Mouse (Mus musculus) intestine, embryonic 16.5 days (tissue): ENCODE measurements around the gene Clec16a. TPM values are rescaled to one million over a fixed set of nuclear protein-coding genes. Genes with fewer than 3 reads are reported as not detected.
A peak's percentile ranks its signal among the peaks of the same experiment; 100 is the strongest.

Experiments used
- ATAC-seq: fragments of 200-750 bp; cut with Nextera tagmentation; 2 replicates; pipeline ENCODE4 v1.8.0; 2017; ENCODE audit warnings: moderate TSS enrichment, moderate library complexity
- H3K27ac ChIP-seq: fragments of 300-500 bp; sonication (generic); 2 replicates; pipeline ENCODE4 v1.5.1; 2014; ENCODE audit warnings: mild to moderate bottlenecking, low read length
- H3K27me3 ChIP-seq: fragments of 300-500 bp; sonication (generic); replicated peaks from 2 replicates; pipeline ENCODE4 v1.6.1; 2014; ENCODE audit warnings: low read length, control low read depth, mixed read lengths; ENCODE audit not compliant: control insufficient read depth, insufficient read depth
- H3K36me3 ChIP-seq: fragments of 300-500 bp; sonication (generic); 2 replicates; pipeline ENCODE4 v1.6.1; 2014; ENCODE audit warnings: low read length, control low read depth; ENCODE audit not compliant: control insufficient read depth, insufficient read depth
- H3K4me1 ChIP-seq: fragments of 300-500 bp; sonication (generic); 2 replicates; pipeline ENCODE4 v1.6.1; 2014; ENCODE audit warnings: low read length, control low read depth, mixed read lengths; ENCODE audit not compliant: control insufficient read depth, insufficient read depth
- H3K4me2 ChIP-seq: fragments of 300-500 bp; sonication (generic); 2 replicates; pipeline ENCODE4 v1.6.1; 2014; ENCODE audit warnings: low read depth, low read length, control low read depth
- H3K4me3 ChIP-seq: fragments of 300-500 bp; sonication (generic); 2 replicates; pipeline ENCODE4 v1.5.1; 2014; ENCODE audit warnings: mild to moderate bottlenecking, low read length
- H3K9ac ChIP-seq: fragments of 300-500 bp; sonication (generic); 2 replicates; pipeline ENCODE4 v1.6.1; 2014; ENCODE audit warnings: low read depth, low read length
- H3K9me3 ChIP-seq: fragments of 300-500 bp; sonication (generic); 2 replicates; pipeline ENCODE4 v1.6.1; 2016; ENCODE audit warnings: low read length, control low read depth; ENCODE audit not compliant: control insufficient read depth
- WGBS: fragments of 180-500 bp; shearing (Covaris S2); extraction: QIAGEN DNeasy Blood & Tissue Kit; methylation state at CpG from one replicate; pipeline ENCODE4 v1.1.7; 2014; 5-methylcytosine and 5-hydroxymethylcytosine counted together
- polyA plus RNA-seq: library from polyadenylated mRNA; unstranded; fragments of >200 nt; fragmentation: Nextera tagmentation; extraction: Ambion mirVana; gene quantifications from 2 replicates; pipeline ENCODE4 v1.2.1, GENCODE M21; 2015

Gene Clec16a
- polyA plus RNA-seq, 1 experiment from 2014 or later = 24.3 TPM

DNA sequence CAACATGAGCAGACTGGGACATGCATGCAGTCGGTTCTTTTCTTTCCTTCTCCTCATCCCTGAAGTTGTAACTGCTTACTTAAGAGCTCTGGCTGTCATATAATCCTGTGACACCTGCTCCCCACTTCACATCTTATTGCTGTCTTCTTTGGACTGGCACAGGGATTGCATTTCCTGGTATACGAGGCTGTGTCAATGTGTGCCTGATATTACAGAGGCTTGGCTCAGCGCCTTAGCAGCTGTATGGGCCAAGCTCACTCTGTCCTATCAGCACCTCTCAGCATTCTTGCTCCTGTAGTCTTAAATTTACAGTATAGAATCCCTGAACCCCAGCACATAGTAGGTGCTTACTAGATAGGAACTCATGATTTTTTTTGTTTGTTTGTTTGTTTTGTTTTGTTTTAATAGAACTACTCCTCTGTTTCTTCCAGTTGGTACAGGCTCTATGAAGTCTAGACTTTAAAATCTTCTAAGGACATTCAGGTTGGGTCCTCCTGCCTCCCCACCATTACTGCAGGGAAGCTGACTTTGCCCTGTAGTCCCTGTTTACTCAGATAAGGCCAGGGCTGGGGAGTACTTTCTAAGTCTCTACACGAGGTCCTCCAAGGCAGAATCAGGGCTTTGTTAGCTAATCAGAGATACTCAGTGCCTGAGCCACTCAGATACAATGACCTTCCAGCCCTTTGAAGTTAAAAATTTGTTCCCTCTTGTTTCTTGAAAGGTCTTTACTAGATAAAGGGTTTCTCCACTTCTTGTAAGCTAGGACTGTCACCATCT, 97.9 kb downstream of the Clec16a start:
- WGBS = 32% methylated on average over 4 of the region's 4 CpGs
- Histone ChIP-seq H3K36me3 (no peaks in the 10 kb centered on the region), H3K4me2 (no peak overlapping the region), H3K27ac (peak overlapping the region; percentile 88), H3K27me3 (no peaks in the 10 kb centered on the region), H3K9me3 (no peaks in the 10 kb centered on the region), H3K9ac (peak overlapping the region; percentile 11; the same call in 1 of the 2 replicates), H3K4me3 (no peak overlapping the region), H3K4me1 (peaks cover 18% of the 10 kb centered on the region; the same call in 1 of the 2 replicates)
- peak; percentile 89 for ATAC-seq

DNA sequence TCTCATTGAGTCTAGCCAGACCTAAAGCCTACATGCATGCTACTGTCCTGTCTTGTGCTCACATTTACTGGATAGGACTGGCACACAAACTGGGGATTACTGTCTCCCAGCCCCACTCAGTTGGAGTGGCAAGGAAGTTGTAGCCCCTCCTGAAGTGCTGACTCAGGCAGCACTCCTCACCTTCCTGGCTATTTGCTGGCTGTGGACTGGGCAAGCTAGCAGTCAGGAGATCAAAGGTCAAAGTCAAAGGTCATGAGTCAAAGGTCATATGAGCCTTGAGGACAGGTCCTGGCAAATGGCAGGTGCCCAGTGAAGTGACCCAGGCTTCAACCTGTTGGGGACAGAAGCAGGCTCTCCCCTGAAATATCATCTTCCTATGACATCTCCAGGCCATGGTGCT, 99.1 kb downstream of the Clec16a start:
- H3K9me3 ChIP-seq = no peaks in the 10 kb centered on the region
- ATAC-seq = no peak
- peaks cover 18% of the 10 kb centered on the region; the same call in 1 of the 2 replicates for H3K4me1 ChIP-seq
- H3K9ac ChIP-seq = no peak overlapping the region
- H3K4me2 ChIP-seq = no peak overlapping the region
- no peaks in the 10 kb centered on the region for H3K27me3 ChIP-seq
- H3K36me3 ChIP-seq = no peaks in the 10 kb centered on the region
- peak overlapping the region; percentile 88; the same call in 1 of the 2 replicates for H3K27ac ChIP-seq
- no peak overlapping the region for H3K4me3 ChIP-seq

DNA sequence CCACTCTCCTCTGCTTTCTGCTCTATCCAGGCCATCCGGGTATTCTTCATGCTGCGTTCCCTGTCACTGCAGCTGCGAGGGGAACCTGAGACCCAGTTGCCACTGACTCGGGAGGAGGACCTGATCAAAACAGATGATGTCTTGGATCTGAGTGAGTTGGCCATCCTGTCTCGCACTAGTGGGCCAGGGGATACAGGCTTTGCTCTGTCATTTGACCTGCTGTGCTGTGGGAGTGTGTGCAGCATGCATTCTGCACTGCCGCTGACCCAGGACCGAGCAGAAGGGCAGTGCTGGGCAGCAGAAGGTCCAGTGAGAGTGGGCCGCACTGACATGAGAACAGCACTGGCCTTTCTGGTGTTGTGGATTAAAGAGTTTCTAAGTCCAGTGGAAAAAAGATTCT, 99.6 kb downstream of the Clec16a start:
- H3K9me3 ChIP-seq = no peaks in the 10 kb centered on the region
- H3K27me3 ChIP-seq = no peaks in the 10 kb centered on the region
- WGBS = 91% methylated on average over 8 of the region's 8 CpGs
- H3K27ac ChIP-seq = no peak overlapping the region
- no peak overlapping the region for H3K4me3 ChIP-seq
- H3K4me2 ChIP-seq = no peak overlapping the region
- no peaks in the 10 kb centered on the region for H3K36me3 ChIP-seq
- H3K9ac ChIP-seq = no peak overlapping the region
- no peak for ATAC-seq
- H3K4me1 ChIP-seq = peaks cover 15% of the 10 kb centered on the region; the same call in 1 of the 2 replicates

DNA sequence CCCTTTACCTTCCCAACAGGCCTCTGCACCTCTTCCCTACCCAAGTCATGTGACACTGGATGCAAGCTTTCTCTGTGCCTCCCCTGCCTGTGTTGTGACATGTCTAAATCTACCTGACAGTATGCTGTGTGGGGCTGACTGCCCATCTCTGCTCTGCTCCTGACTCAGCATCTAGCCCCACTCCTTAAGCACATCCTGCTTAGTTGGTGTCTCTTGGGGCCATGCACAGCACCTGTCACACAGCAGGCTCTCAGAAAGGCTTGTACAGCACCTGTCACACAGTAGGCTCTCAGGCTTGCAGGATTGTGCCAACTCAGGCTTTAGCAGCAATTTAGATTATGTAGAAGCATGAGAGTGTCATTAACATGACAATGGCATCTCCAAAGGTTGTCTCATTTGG, 106.7 kb downstream of the Clec16a start:
- Histone ChIP-seq H3K4me3 (no peak overlapping the region), H3K9ac (no peak overlapping the region)
- no peak for ATAC-seq

DNA sequence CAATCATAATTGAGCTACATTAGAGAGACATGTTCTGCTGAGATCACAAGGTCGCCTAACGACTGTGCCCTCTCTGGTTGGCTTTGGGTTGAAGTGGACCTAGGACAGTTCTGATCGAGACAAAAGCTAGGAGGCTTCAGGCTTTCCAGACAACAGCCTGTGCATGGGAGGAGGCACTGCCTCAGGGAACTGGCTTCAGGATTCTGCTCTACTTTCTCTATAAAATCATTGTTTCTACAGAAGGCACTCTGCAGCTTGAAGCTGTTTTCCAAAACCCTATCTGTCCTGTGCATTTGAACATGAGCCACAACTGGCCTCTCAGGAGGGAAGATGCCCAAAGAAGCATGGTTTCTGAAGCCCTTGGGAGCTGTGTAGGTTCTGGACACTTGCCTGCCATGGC, 107.8 kb downstream of the Clec16a start:
- Histone ChIP-seq H3K4me3 (no peak overlapping the region), H3K4me1 (peaks cover 19% of the 10 kb centered on the region), H3K9me3 (no peaks in the 10 kb centered on the region), H3K4me2 (no peak overlapping the region), H3K27ac (no peak overlapping the region), H3K36me3 (no peaks in the 10 kb centered on the region), H3K9ac (no peak overlapping the region), H3K27me3 (no peaks in the 10 kb centered on the region)
- ATAC-seq = no peak
- WGBS = 74% methylated on average over 3 of the region's 3 CpGs

More for the DNA sequence above, 106.7 kb downstream of the Clec16a start:
- Histone ChIP-seq H3K36me3 (no peaks in the 10 kb centered on the region), H3K27ac (no peak overlapping the region), H3K27me3 (no peaks in the 10 kb centered on the region), H3K4me2 (no peak overlapping the region), H3K4me1 (peaks cover 19% of the 10 kb centered on the region), H3K9me3 (no peaks in the 10 kb centered on the region)

DNA sequence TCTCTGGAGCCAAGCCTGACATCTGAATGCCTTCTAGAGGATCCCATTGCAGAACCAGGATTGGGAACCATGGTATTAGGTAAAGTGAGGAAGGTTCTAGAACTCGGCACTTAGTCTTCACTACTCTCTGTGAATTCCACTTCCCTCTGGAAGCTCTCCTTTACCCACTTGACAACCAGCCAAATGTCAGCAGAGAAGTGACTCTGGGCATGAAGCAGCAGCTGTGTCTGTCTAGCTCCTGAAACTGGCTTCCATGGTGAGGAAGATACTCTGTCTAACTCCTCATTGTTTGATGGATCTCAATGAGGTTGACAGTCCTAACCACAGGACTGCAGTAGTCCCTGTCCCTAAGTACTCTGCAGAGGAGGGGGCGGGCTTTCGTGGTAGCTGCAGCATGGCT, 110.1 kb downstream of the Clec16a start:
- no peaks in the 10 kb centered on the region for H3K36me3 ChIP-seq
- peaks cover 20% of the 10 kb centered on the region for H3K4me1 ChIP-seq
- 73% methylated on average over 3 of the region's 3 CpGs for WGBS
- no peak for ATAC-seq
- H3K4me3 ChIP-seq = no peak overlapping the region
- no peaks in the 10 kb centered on the region for H3K27me3 ChIP-seq
- no peak overlapping the region for H3K4me2 ChIP-seq
- peak overlapping the region; percentile 85; the same call in 1 of the 2 replicates for H3K27ac ChIP-seq
- H3K9me3 ChIP-seq = no peaks in the 10 kb centered on the region
- H3K9ac ChIP-seq = no peak overlapping the region

DNA sequence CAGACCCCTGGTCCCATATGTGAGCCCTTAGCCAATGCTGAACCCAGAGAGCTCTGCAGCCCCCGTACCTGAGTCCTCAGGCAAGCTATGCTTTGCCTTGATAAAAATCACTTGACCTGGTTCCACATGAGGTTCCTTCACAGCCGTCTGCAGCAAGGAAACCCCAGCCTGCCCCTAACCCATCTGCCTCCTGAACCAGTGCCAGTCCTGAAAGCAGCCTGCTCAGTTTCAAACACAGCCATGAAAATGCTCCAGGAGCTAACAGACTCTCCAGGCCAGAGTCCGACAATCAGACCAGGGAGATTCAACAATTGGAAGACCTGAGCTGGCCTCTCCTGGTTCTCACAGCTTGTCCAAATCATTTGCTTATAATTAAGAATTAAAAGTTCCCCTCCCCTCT, 110.8 kb downstream of the Clec16a start:
- peaks cover 27% of the 10 kb centered on the region for H3K4me1 ChIP-seq
- no peaks in the 10 kb centered on the region for H3K9me3 ChIP-seq
- H3K27ac ChIP-seq = peak overlapping the region; percentile 85
- H3K27me3 ChIP-seq = no peaks in the 10 kb centered on the region
- no peak for ATAC-seq
- 47% methylated on average over 3 of the region's 3 CpGs for WGBS
- peak overlapping the region; percentile 35 for H3K4me2 ChIP-seq
- H3K4me3 ChIP-seq = no peak overlapping the region
- no peak overlapping the region for H3K9ac ChIP-seq
- H3K36me3 ChIP-seq = no peaks in the 10 kb centered on the region

DNA sequence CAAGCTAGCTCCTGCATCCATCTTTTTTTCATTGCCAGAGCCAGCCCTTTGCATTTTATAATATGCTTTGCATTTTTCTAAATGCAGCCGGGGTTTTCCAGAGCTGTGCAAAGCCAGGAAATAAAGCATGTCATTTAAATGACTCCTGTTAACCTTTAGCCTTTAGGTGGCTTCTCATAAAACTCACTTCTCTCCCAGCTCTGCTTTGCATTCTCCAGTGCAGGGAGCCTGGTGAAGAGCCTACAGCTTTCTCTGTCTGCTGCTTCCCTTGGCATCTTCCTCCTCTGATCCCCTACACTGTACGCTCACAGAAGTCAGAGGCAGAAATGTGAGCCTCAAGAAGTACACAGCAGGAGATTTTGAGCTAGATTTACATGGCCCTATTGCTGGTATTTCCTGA, 111.3 kb downstream of the Clec16a start:
- Histone ChIP-seq H3K9ac (no peak overlapping the region), H3K27me3 (no peaks in the 10 kb centered on the region), H3K36me3 (no peaks in the 10 kb centered on the region), H3K4me3 (no peak overlapping the region), H3K9me3 (no peaks in the 10 kb centered on the region), H3K27ac (peak overlapping the region; percentile 85), H3K4me1 (peaks cover 27% of the 10 kb centered on the region), H3K4me2 (peak overlapping the region; percentile 35)
- peak; percentile 74 for ATAC-seq
- 28% methylated on average over 2 of the region's 2 CpGs for WGBS

DNA sequence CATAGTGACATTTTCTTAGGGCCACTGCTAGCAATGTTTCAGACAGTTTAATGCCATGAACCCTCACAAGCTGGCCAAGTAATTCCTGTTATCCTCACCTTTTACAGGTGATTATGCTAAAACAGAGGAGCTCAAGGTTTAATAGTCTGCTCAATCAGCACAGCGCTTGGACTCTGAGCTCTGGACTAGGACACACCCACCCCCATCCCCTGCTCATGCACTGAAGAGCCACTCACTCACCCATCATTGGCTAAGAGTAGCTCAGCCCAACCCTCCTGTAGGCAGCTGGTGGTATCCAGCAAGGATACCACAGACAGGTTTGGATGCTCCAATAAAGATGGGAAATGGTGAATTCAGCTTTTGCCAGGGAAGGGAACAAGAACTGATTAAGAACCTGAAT, 111.8 kb downstream of the Clec16a start:
- 55% methylated on average over 1 of the region's 1 CpGs for WGBS
- peak overlapping the region; percentile 85 for H3K27ac ChIP-seq
- peak; percentile 95 for ATAC-seq

DNA sequence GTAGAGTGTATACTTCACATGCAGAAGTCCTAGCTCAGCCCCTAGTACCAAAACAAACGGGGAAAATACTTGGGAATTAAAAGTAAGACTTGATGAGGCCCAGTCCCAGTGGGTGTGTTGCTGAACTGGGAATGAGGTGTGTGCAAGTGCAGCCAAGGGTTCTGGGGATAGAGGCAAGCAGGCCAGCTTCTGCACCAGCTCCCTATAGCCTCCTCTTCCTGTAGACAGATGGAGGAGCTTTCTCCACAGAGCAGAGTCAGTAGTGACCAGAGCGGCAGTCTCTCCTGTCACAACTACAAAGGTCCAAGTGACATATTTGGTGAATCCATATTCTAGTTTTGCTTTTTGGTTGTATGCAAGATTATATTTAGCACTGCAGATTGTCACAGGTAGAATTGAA, 114.1 kb downstream of the Clec16a start:
- Histone ChIP-seq H3K27me3 (no peaks in the 10 kb centered on the region), H3K4me2 (no peak overlapping the region), H3K36me3 (no peaks in the 10 kb centered on the region), H3K4me1 (peaks cover 33% of the 10 kb centered on the region), H3K9ac (no peak overlapping the region), H3K4me3 (no peak overlapping the region), H3K9me3 (no peaks in the 10 kb centered on the region), H3K27ac (no peak overlapping the region)
- WGBS = 81% methylated on average over 2 of the region's 2 CpGs
- no peak for ATAC-seq

More for the DNA sequence above, 111.8 kb downstream of the Clec16a start:
- Histone ChIP-seq H3K9me3 (no peaks in the 10 kb centered on the region), H3K4me1 (peaks cover 27% of the 10 kb centered on the region), H3K27me3 (no peaks in the 10 kb centered on the region), H3K4me2 (no peak overlapping the region), H3K9ac (no peak overlapping the region), H3K36me3 (no peaks in the 10 kb centered on the region), H3K4me3 (no peak overlapping the region)
